Mouse (Mus musculus) WW6 (cell line): ENCODE results near the gene Gm10273.
"Not testable (repeated sequence)": the region's sequence is repeated elsewhere in the genome, so short reads cannot be mapped to it uniquely, and the experiment has no call there.

Experiments
- DNase-seq: peaks from one replicate; pipeline ENCODE4 v3.0.0-alpha.2; 2013; ENCODE audit warnings: low read depth, low spot score

The Gm10273 gene

DNA sequence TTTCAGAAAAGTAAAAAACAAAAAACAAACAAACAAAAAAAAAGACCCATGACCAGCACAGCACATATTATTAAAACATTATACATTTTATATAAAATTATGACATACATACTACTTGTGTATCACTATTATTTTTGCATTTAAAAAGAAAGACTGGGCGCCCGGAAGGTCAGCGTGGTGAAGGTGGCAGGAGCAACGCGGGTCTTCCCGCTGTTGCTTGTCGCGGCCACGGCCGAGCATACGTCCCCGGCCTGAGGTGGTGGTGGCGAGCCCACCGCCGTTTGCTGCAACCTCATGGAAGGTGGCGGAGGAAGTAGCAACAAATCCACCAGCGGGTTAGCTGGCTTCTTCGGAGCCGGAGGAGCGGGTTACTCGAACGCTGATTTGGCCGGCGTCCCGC lies at the start of gene Gm10273:
Gene Gm10273, plus strand, starts transcription at position 172 of the 400 bp plus-strand sequence.
- not testable (repeated sequence) for DNase-seq

DNA sequence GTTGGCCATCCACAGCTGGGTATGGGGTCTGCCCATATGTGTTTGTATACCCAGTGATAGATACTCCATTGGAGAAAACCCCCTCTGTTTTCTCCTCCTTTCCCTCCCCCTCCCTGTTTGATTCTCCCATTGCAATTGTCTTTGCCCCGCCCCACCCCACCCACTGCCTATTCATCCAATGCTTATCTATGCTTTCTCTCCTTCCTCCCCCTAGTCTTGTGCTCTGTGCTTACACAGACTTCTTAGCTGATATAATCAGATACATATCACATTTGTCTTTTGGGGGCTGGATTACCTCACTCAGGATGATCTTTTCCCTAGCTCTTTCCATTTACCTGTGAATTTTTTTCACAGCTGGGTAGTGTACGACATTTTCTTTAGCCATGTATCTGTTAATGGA lies 48.9 kb upstream of the Gm10273 start:
- no peak for DNase-seq

DNA sequence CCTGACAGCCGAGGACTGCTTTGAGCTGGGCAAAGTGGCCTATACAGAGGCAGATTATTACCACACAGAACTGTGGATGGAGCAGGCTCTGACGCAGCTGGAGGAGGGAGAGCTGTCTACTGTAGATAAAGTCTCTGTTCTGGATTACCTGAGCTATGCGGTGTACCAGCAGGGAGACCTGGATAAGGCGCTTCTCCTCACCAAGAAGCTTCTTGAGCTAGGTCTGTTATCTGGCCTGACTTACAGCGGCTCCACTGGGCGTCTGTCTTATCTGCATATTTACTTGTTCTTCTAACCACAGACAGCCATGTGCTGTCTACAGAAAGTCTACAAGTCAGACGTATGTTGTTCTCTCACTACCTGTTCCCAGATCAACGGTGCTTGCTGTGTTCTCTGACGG lies 47.2 kb upstream of the Gm10273 start:
- DNase-seq: no peak

DNA sequence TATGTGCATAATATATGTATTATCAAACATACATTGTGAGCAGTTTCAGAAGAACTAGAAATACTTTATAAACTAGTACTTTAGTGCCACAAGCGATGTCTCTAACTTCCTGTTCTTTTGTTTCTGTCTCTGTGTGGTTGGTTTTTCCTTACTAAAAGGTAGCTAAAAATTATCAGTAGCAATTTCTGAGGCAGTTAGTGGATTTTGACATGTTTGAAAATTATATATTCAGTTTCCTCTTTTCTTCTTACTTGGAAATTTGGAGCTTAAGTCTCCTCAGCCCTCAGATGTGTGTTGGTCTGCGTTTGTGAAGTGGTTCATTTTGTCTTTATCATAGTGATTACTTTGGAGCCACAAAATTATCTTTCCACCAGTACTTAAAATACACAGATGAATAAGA lies 45.9 kb upstream of the Gm10273 start:
- DNase-seq: no peak

DNA sequence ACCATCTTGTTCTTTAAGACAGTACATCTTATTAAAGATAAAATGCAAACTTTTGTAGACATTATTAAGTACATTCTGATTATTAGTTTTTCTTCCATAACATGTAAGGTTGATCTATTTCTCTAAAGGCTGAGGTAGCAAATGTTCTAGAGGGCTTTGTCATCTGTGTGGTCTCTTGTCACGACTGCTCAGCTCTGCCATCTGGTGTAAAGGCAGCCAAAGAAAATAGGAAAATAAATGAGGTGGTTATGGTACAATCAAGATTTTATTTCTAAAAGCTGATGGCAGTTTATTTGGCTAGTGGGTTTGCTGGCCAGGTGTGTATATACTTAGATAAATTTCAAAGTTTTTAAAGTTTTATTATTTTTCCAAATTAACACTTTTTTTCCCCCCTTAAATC lies 42.4 kb upstream of the Gm10273 start:
- DNase-seq: no peak

DNA sequence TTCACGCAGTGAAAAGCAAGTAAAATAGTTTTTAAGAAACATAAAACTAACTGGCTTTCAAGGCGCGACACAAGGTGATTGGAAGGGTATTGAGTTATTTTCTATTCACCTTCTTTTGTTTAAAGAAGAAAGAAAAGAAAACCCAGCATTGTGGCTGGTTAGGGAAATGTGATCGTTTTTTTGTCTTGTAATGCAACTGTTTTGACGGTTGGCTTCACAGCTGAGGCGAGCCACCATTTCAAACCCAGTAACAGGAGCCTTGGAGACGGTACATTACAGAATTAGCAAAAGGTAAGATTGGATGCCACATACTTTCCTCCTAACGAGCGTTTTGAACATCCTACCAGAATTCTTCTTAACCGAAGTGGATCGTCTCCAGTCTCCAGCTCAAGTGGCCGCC lies 41.3 kb upstream of the Gm10273 start:
- DNase-seq: peak; percentile 20

DNA sequence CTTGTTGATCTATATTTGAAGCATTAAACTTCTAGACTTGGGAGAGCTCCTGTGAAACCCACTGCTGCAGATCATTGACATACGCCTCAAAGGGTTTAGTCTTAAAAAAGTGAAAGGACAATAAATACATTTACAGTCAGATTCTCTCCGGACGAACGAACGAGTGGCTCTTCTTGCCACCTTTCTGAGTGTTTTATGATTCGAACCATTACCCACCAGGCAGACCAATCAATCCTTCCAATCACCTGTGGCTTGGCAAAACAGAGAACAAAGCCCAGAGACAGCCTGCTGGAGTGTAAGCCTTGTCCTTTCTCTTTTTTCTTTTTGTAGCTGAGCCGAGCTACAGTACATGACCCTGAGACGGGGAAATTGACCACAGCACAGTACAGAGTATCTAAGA lies 40.4 kb upstream of the Gm10273 start:
- no peak for DNase-seq

DNA sequence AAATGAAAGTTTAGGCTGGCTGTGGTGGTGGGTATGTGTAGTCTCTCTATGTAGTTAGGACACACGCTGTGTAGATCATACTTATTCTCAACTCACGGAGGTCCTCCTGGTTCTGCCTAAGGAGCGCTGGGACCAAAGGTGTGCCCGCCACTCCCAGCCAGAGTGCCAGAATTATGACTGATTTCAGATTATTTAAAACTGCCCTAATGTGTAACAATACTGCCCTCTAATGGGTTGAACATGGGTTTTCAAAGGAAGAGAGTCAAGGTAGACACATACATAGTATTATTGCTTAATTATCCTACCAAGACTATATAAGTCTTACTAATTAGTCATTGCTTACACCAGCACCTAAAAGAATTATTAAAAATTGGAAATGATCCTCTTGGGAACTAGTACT lies 36.7 kb upstream of the Gm10273 start:
- no peak for DNase-seq

DNA sequence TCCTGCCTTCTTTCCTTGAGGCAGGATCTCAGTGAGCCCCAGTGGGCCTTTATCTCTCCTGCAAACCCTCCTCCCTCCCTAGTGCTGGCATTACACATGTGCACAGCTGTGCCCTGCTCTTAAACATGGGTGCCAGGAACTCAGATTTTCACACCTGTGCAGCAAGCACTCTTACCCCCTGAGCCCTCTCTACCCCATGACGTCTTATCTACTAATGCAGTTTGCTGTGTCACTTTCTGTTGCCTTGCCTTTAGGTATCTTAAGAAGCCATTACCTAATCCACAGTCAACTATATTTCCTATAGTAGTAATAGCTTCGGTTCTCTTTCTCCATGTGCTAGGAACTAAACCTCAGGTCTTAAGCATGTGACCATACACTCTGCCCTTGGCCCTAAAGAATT lies 32.2 kb upstream of the Gm10273 start:
- no peak for DNase-seq

DNA sequence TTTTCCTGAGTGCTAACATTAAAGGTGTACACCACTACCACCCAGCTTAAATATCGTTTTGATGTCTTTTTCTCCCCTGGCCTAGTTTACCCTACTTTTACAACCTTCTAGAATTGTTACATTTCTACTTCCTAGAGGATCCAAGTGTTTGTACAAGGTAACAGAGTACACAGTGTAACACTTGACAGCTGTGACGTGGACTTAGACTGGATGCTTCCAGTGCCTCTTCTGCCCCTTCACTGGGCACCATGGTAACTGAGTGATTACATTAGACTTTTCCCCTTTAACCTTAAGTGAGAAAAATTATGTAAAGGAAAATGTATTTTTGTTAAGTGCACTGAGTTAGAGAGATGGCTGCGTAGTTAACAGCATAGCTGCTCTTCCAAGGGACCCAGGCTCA lies 30.9 kb upstream of the Gm10273 start:
- no peak for DNase-seq

DNA sequence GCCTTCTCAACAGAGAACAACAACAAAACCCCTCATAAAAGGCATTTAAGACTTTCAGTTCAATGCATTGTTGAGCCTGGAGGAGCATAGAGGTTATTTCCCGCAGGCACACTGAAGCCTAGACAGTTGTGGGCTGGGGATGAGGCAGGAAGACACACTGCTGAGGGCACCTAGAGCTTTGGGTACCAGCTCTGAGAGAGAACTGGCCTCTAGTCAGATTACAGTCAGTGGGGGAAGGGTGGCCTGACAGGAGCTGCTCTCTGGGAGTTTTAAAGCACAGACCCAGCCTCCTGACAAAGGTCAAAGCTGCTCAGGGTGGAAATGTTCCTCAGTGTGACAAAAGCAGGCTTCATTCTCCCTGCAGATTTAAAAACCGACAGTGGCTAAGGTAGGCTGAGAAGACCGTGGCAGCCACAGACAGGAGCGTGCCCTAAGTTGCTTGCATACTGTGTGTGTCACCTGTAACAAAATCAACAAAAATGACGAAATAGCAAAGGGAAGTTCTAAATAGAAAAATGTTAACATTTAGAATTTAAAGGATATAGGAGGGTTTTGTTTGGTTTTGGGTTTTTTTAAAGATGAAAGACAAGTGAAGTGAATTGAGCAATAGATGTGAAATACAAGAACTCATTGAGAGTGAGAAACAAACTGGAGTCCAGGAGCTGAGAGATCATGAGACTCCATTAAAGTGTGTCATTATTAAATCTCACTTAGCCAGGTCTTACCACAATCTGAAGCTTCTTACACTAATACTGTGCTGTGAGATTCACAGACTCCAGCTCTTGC lies 29.4 kb upstream of the Gm10273 start:
- DNase-seq: no peak

DNA sequence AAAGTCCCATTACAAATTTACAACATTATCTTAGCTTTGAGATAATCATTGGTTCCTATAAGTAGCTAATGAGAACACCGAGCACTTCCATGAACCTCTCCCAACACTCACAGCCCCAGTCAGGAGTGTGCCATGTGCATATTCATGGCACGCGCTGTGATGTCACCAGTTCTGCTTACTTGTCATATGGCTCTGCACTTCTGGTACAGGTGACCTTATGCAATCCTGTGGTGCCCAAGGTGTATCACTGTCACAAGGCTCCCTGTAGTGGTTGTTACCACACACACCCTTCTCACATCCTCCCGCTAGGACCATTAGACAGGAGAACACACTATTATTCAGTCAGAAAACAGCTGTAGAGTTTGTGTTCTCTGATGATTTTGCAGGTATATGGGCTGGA lies 28.7 kb upstream of the Gm10273 start:
- DNase-seq: no peak

DNA sequence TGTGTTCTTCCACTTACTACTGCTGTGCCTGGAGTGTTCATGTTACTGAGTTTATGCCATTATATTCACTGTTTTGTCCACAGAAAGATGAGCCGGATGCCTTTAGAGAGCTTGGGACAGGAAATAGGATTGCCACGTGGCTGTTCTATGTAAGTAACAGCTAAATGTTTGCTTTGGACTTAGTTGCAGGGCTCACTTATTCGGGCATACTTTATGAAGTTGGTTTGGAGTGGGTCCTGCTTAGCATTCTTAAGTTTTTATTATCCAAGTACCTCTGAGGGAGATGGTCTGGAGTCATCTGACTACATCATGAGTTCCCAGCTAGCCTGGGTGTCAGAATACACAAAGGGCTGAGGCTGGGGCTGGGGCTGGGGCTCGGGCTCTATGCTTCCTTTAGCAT lies 28.2 kb upstream of the Gm10273 start:
- DNase-seq: no peak

DNA sequence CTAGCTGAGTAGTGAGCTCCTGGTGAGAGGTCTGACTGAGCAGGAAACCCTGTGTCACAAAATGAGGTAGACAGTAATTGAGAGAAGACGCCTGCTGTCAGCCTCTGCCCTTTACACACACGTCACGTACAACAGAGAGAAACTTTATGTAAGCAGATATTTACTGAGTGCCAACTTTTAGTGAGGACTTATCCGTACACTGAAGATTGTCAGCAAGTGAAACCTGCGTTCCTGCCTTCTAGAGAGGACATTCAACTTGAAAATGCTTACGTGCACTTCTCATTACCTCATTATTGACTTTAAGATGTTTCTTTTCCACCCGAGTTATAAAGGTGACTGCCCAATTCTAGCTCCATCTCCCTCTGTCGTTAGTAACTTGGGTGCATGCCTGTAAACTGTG lies 26.7 kb upstream of the Gm10273 start:
- DNase-seq: no peak

DNA sequence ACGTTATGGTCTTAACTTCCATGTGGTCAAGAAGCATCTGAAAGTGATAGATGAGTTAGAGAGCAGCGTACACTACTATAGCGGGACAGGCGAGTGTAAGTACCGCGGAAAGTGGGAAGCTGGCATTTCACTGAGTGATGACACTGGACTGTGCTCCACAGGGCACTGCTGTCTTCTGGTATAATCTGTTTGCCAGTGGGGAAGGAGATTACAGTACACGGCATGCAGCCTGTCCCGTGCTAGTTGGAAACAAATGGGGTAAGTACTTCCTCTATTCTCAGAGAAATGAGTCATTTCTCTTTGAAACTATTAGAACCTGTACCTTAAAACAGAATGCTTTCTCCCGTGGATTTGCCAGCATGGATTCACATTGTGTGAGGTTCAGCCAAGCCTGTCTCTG lies 26.0 kb upstream of the Gm10273 start:
- no peak for DNase-seq

DNA sequence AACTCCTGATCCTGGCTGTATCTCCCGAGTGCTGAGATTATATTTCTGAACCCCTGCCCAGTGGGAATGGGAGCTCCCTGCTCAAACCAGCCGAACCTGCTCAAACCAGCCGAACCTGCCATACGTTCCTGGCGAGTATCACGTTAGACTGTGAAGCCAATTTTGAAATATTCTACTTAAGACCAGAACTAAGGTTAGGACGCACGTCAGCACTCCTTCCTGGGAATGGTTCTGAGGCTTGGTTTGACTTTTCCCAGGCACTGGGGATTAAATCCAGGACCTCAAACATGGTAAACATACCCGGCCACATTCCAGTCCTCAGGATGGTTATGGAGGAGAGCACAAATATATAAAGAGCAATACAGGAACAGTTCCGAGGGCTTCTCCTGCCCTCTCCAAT lies 17.5 kb upstream of the Gm10273 start:
- DNase-seq: no peak

DNA sequence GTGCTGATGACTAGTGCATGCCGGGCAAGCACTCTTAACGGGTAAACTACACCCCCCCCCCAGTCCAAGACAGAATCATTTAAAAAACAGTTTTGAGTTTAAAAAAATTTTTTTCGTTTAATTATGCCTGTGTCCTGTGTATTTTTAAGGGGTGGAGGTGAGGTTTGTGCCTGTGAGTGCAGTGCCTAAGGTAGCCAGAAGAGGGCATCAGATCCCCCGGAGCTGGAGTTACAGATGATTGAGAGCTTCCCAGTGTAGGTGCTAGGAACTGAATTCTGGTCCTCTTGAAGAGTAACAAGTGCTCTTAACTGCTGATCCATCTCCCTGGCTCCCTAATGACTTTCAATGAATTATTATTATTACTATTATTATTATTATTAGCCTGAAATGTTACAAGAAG lies 16.7 kb upstream of the Gm10273 start:
- DNase-seq: no peak

DNA sequence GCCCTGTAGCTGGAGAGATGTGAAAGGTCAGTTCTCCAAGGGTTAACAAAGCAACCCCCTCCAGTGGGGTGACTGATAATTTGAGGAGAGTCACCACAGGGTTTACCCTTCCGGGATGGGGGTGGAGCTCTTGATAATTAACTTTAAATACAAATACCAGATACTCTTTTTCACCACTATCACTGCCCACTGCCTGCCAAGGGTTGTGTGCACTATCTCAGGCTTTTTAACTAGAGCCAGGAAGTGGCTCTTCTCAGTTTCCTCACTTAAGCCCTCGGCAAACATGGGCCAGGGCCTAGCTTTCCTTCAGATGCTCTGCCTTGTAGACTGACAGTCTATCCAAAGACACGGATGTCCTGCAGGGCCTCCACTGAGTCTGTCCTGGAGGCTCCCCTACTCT lies 15.5 kb upstream of the Gm10273 start:
- no peak for DNase-seq

DNA sequence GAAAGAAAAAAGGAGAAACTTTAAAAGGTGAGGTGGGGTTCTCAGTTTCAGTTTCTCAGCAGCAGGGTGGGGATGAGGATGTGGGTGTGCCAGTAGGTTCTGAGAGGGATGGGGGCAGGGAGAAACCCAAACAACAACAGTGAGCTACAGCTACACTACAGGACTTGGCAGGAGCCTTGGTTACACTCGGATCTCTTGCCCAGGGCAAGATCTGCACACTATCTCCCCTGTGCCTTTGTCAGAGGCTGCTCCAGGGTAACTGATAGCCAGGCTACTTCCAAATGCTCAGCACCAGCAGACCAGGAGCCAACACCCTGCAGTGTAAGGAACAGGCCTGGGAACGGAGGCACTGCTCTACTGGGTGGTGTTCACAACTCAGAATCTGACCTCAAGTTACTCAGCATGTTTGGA lies 15.0 kb upstream of the Gm10273 start:
- DNase-seq: no peak

DNA sequence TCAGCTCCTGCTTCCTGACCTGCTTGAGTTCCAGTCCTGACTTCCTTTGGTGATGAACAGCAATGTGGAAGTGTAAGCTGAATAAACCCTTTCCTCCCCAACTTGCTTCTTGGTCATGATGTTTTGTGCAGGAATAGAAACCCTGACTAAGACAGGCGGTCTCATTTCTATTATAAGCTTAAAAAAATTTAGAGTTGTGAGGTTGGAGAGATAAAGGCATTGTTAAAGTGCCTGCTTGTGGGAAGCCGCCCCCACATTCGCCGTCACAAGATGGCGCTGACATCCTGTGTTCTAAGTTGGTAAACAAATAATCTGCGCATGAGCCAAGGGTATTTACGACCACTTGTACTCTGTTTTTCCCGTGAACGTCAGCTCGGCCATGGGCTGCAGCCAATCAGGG lies 13.9 kb upstream of the Gm10273 start:
- DNase-seq: not testable (repeated sequence)

DNA sequence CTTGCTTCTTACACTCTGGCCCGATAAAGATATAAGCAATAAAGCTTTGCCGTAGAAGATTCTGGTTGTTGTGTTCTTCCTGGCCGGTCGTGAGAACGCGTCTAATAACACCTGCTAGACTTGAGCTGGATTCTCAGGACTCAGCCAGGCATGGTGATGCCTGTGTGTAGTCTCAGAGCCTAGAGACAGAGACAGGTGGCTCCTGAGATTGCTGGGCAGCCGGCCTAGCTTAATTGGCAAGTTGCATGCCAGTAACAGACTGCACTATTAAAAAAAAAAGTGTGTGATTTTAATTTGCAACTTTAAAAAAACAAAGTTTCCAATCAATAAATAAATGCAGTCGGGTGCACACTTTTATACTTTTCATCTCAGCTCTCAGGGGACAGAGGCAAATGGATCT lies 8.5 kb upstream of the Gm10273 start:
- DNase-seq: no peak

DNA sequence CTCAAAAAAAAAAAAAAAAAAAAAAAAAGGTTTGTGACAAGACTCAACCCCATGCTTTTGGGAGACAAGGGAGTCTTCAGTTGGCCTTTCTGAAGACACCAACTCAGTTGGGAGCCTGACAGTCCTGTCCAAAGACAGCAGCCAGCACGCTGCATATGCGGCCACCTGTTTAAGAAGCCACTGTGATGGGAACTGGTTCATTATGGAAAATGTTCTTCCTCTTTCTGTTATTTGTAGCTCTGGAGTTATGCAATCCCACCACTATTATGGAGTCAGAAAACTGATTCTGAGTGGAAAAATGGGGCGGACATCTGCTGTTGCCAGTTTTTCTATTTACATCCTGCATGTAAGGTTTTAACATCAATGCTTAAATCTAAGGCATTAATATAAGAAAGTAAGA lies 5.8 kb upstream of the Gm10273 start:
- no peak for DNase-seq

DNA sequence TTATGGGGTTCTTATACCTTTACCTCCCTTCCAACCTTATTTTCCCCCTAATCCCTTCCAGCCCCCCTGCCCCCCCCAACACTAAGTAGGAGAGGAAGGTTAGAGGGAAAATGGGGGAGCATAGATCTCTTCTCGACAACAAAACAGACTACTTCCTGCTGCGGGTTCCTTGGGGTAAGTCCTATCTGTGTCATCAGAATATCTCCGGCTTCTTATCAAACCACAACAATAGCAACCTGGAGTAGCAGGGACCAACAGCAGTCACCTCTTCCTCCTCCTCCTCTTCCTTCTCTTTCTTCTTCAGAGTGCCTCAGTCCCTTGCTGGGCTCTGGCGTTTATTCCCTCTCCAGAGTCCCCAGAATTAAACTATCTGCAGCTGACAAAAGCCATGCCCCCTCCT lies 3.5 kb upstream of the Gm10273 start:
- DNase-seq: no peak
